Mouse (Mus musculus): ENCODE measurements at regions not wholly inside any gene's neighbourhood (a gene's known extent, or its start where the extent isn't known, plus 50 kb on each side); places are given as distances from the start of the nearest gene placed in this dataset. TPM values are rescaled to one million over a fixed set of nuclear protein-coding genes. Genes with fewer than 3 reads are reported as not detected.

- 56% methylated on average over 8 of the region's 8 CpGs for WGBS
- H3K27me3 ChIP-seq = 0 out of 2 replicates have a peak, but pooled peaks cover 3% of the 10 kb centered on the region
- no peak overlapping the region for H3K9ac ChIP-seq
- ATAC-seq (ENCODE audit: insufficient number of reproducible peaks, low FRiP score, low TSS enrichment, low read depth) = no peak
- H3K4me2 ChIP-seq = no peak overlapping the region
- peaks cover 8% of the 10 kb centered on the region; the same call in 1 of the 2 replicates for H3K4me1 ChIP-seq
- no peak overlapping the region for H3K27ac ChIP-seq
- H3K9me3 ChIP-seq = no peaks in the 10 kb centered on the region
- H3K4me3 ChIP-seq = no peak overlapping the region
- H3K36me3 ChIP-seq = no peaks in the 10 kb centered on the region
These were observed 88.5 kb upstream of the Tmem260 start for GRCm38 (mm10) chr14:48357441-48357840.

GRCm38 (mm10) chr14:48358487-48359159 lies 87.3 kb upstream of the Tmem260 start:
- Histone ChIP-seq H3K4me2 (no peak overlapping the region), H3K27ac (no peak overlapping the region), H3K9ac (no peak overlapping the region), H3K36me3 (no peaks in the 10 kb centered on the region), H3K27me3 (0 out of 2 replicates have a peak, but pooled peaks cover 3% of the 10 kb centered on the region), H3K4me3 (no peak overlapping the region), H3K9me3 (no peaks in the 10 kb centered on the region), H3K4me1 (peaks cover 8% of the 10 kb centered on the region; the same call in 1 of the 2 replicates)
- ATAC-seq (ENCODE audit: insufficient number of reproducible peaks, low FRiP score, low TSS enrichment, low read depth) = no peak
- 38% methylated on average over 12 of the region's 12 CpGs for WGBS

GRCm38 (mm10) chr14:48361820-48362219 lies 84.1 kb upstream of the Tmem260 start:
- Histone ChIP-seq H3K4me3 (no peak overlapping the region), H3K4me1 (peaks cover 6% of the 10 kb centered on the region; the same call in 1 of the 2 replicates), H3K27ac (no peak overlapping the region), H3K9ac (no peak overlapping the region), H3K36me3 (no peaks in the 10 kb centered on the region), H3K27me3 (0 out of 2 replicates have a peak, but pooled peaks cover 3% of the 10 kb centered on the region), H3K4me2 (no peak overlapping the region), H3K9me3 (no peaks in the 10 kb centered on the region)
- 92% methylated on average over 7 of the region's 7 CpGs for WGBS
- no peak for ATAC-seq (ENCODE audit: insufficient number of reproducible peaks, low FRiP score, low TSS enrichment, low read depth)

- no peak for ATAC-seq (ENCODE audit: insufficient number of reproducible peaks, low FRiP score, low TSS enrichment, low read depth)
- 15% methylated on average over 7 of the region's 7 CpGs for WGBS
- no peak overlapping the region for H3K9ac ChIP-seq
- no peaks in the 10 kb centered on the region for H3K36me3 ChIP-seq
- no peak overlapping the region for H3K4me3 ChIP-seq
- H3K9me3 ChIP-seq = no peaks in the 10 kb centered on the region
- no peak overlapping the region for H3K4me2 ChIP-seq
- peaks cover 12% of the 10 kb centered on the region; the same call in 1 of the 2 replicates for H3K27me3 ChIP-seq
- H3K4me1 ChIP-seq = no peaks in the 10 kb centered on the region
- H3K27ac ChIP-seq = no peak overlapping the region
These were observed 78.9 kb upstream of the Tmem260 start for GRCm38 (mm10) chr14:48367006-48367405.

- Histone ChIP-seq H3K36me3 (no peaks in the 10 kb centered on the region), H3K9me3 (no peaks in the 10 kb centered on the region), H3K27me3 (peaks cover 12% of the 10 kb centered on the region; the same call in 1 of the 2 replicates), H3K4me1 (no peaks in the 10 kb centered on the region), H3K4me3 (no peak overlapping the region), H3K9ac (no peak overlapping the region), H3K27ac (no peak overlapping the region), H3K4me2 (no peak overlapping the region)
- WGBS = 0% methylated on average over 1 of the region's 1 CpGs
- ATAC-seq (ENCODE audit: insufficient number of reproducible peaks, low FRiP score, low TSS enrichment, low read depth) = no peak
These were observed 75.6 kb upstream of the Tmem260 start for GRCm38 (mm10) chr14:48370322-48370721.

- Histone ChIP-seq H3K4me2 (no peak overlapping the region), H3K4me3 (no peak overlapping the region), H3K9ac (no peak overlapping the region), H3K4me1 (no peaks in the 10 kb centered on the region), H3K9me3 (no peaks in the 10 kb centered on the region), H3K36me3 (no peaks in the 10 kb centered on the region), H3K27me3 (peaks cover 12% of the 10 kb centered on the region; the same call in 1 of the 2 replicates), H3K27ac (no peak overlapping the region)
- ATAC-seq (ENCODE audit: insufficient number of reproducible peaks, low FRiP score, low TSS enrichment, low read depth) = no peak
- 59% methylated on average over 5 of the region's 5 CpGs for WGBS
These were observed 74.2 kb upstream of the Tmem260 start for GRCm38 (mm10) chr14:48371766-48372165.

GRCm38 (mm10) chr14:48376112-48376511 lies 69.8 kb upstream of the Tmem260 start:
- Histone ChIP-seq H3K9me3 (no peaks in the 10 kb centered on the region), H3K4me2 (no peak overlapping the region), H3K36me3 (no peaks in the 10 kb centered on the region), H3K4me3 (no peak overlapping the region), H3K27ac (no peak overlapping the region), H3K27me3 (no peaks in the 10 kb centered on the region), H3K9ac (no peak overlapping the region), H3K4me1 (no peaks in the 10 kb centered on the region)
- no peak for ATAC-seq (ENCODE audit: insufficient number of reproducible peaks, low FRiP score, low TSS enrichment, low read depth)
- 23% methylated on average over 5 of the region's 5 CpGs for WGBS

Small RNAs in the stretch of these regions (microRNA-seq; reads per million reads assigned to microRNA genes)
- not detected for gene Gm23881
